Mouse (Mus musculus): Measurements from ENCODE around the gene 4930438A08Rik. TPM values are rescaled to one million over a fixed set of nuclear protein-coding genes. Genes with fewer than 3 reads are reported as not detected.

4930438A08Rik gene
- polyA plus RNA-seq, 1 experiment: 0.28 TPM

GRCm38 (mm10) chr11:58281970-58282496, 7.4 kb downstream of the 4930438A08Rik start:
- no peak for TF ChIP-seq CTCF (IDR thresholded peaks at IDR 0.05; ENCODE audit: extremely low read depth, insufficient read length, insufficient replicate concordance, low read depth, low read length)
- TF ChIP-seq POLR2A (IDR thresholded peaks at IDR 0.05; ENCODE audit: low read depth, low read length): no peak
- Histone ChIP-seq H3K4me1 (ENCODE audit: control insufficient read depth, insufficient read depth, insufficient read length, low read length) (no peaks in the 10 kb centered on the region), H3K4me3 (ENCODE audit: low read depth, low read length) (no peak overlapping the region), H3K27me3 (ENCODE audit: control insufficient read depth, insufficient read depth, low read length) (no peaks in the 10 kb centered on the region), H3K27ac (ENCODE audit: insufficient read depth, low read depth, low read length) (no peak overlapping the region), H3K36me3 (ENCODE audit: control insufficient read depth, insufficient read depth, low read length) (no peaks in the 10 kb centered on the region)
- WGBS: 80% methylated on average over 13 of the region's 13 CpGs

- no peak overlapping the region for H3K4me3 ChIP-seq (ENCODE audit: low read depth, low read length)
- H3K27me3 ChIP-seq (ENCODE audit: control insufficient read depth, insufficient read depth, low read length): peaks cover 3% of the 10 kb centered on the region; the same call in 1 of the 2 replicates
- TF ChIP-seq POLR2A (IDR thresholded peaks at IDR 0.05; ENCODE audit: low read depth, low read length) (no peak), CTCF (IDR thresholded peaks at IDR 0.05; ENCODE audit: extremely low read depth, insufficient read length, insufficient replicate concordance, low read depth, low read length) (no peak)
- 70% methylated on average over 5 of the region's 5 CpGs for WGBS
- H3K27ac ChIP-seq (ENCODE audit: insufficient read depth, low read depth, low read length): no peak overlapping the region
- H3K36me3 ChIP-seq (ENCODE audit: control insufficient read depth, insufficient read depth, low read length): no peaks in the 10 kb centered on the region
- no peaks in the 10 kb centered on the region for H3K4me1 ChIP-seq (ENCODE audit: control insufficient read depth, insufficient read depth, insufficient read length, low read length)
These were observed 7.9 kb downstream of the 4930438A08Rik start for GRCm38 (mm10) chr11:58282518-58282917.

GRCm38 (mm10) chr11:58289992-58290682, 15.5 kb downstream of the 4930438A08Rik start:
- Histone ChIP-seq H3K27me3 (ENCODE audit: control insufficient read depth, insufficient read depth, low read length) (peaks cover 4% of the 10 kb centered on the region; the same call in 1 of the 2 replicates), H3K4me3 (ENCODE audit: low read depth, low read length) (no peak overlapping the region), H3K36me3 (ENCODE audit: control insufficient read depth, insufficient read depth, low read length) (no peaks in the 10 kb centered on the region), H3K4me1 (ENCODE audit: control insufficient read depth, insufficient read depth, insufficient read length, low read length) (no peaks in the 10 kb centered on the region), H3K27ac (ENCODE audit: insufficient read depth, low read depth, low read length) (no peak overlapping the region)
- 60% methylated on average over 9 of the region's 9 CpGs for WGBS
- no peak for TF ChIP-seq CTCF (IDR thresholded peaks at IDR 0.05; ENCODE audit: extremely low read depth, insufficient read length, insufficient replicate concordance, low read depth, low read length)
- no peak for TF ChIP-seq POLR2A (IDR thresholded peaks at IDR 0.05; ENCODE audit: low read depth, low read length)

GRCm38 (mm10) chr11:58290812-58291211, 16.2 kb downstream of the 4930438A08Rik start:
- WGBS: 82% methylated on average over 4 of the region's 4 CpGs
- TF ChIP-seq POLR2A (IDR thresholded peaks at IDR 0.05; ENCODE audit: low read depth, low read length) (no peak), CTCF (IDR thresholded peaks at IDR 0.05; ENCODE audit: extremely low read depth, insufficient read length, insufficient replicate concordance, low read depth, low read length) (no peak)

GRCm38 (mm10) chr11:58292791-58293190, 18.2 kb downstream of the 4930438A08Rik start:
- Histone ChIP-seq H3K27me3 (ENCODE audit: control insufficient read depth, insufficient read depth, low read length) (no peaks in the 10 kb centered on the region), H3K4me1 (ENCODE audit: control insufficient read depth, insufficient read depth, insufficient read length, low read length) (no peaks in the 10 kb centered on the region), H3K27ac (ENCODE audit: insufficient read depth, low read depth, low read length) (no peak overlapping the region), H3K4me3 (ENCODE audit: low read depth, low read length) (no peak overlapping the region), H3K36me3 (ENCODE audit: control insufficient read depth, insufficient read depth, low read length) (no peaks in the 10 kb centered on the region)
- TF ChIP-seq CTCF (IDR thresholded peaks at IDR 0.05; ENCODE audit: extremely low read depth, insufficient read length, insufficient replicate concordance, low read depth, low read length): no peak
- no peak for TF ChIP-seq POLR2A (IDR thresholded peaks at IDR 0.05; ENCODE audit: low read depth, low read length)
- 59% methylated on average over 4 of the region's 4 CpGs for WGBS

More at GRCm38 (mm10) chr11:58290812-58291211, 16.2 kb downstream of the 4930438A08Rik start:
- Histone ChIP-seq H3K4me3 (ENCODE audit: low read depth, low read length) (no peak overlapping the region), H3K27me3 (ENCODE audit: control insufficient read depth, insufficient read depth, low read length) (peaks cover 4% of the 10 kb centered on the region; the same call in 1 of the 2 replicates), H3K27ac (ENCODE audit: insufficient read depth, low read depth, low read length) (no peak overlapping the region), H3K4me1 (ENCODE audit: control insufficient read depth, insufficient read depth, insufficient read length, low read length) (no peaks in the 10 kb centered on the region), H3K36me3 (ENCODE audit: control insufficient read depth, insufficient read depth, low read length) (no peaks in the 10 kb centered on the region)

- Histone ChIP-seq H3K36me3 (ENCODE audit: control insufficient read depth, insufficient read depth, low read length) (no peaks in the 10 kb centered on the region), H3K27ac (ENCODE audit: insufficient read depth, low read depth, low read length) (no peak overlapping the region), H3K4me3 (ENCODE audit: low read depth, low read length) (no peak overlapping the region), H3K27me3 (ENCODE audit: control insufficient read depth, insufficient read depth, low read length) (no peaks in the 10 kb centered on the region), H3K4me1 (ENCODE audit: control insufficient read depth, insufficient read depth, insufficient read length, low read length) (no peaks in the 10 kb centered on the region)
- TF ChIP-seq CTCF (IDR thresholded peaks at IDR 0.05; ENCODE audit: extremely low read depth, insufficient read length, insufficient replicate concordance, low read depth, low read length): no peak
- WGBS: 87% methylated on average over 6 of the region's 6 CpGs
These were observed 22.8 kb downstream of the 4930438A08Rik start for GRCm38 (mm10) chr11:58297396-58297795.

- Histone ChIP-seq H3K27me3 (ENCODE audit: control insufficient read depth, insufficient read depth, low read length) (no peaks in the 10 kb centered on the region), H3K36me3 (ENCODE audit: control insufficient read depth, insufficient read depth, low read length) (no peaks in the 10 kb centered on the region), H3K27ac (ENCODE audit: insufficient read depth, low read depth, low read length) (no peak overlapping the region), H3K4me1 (ENCODE audit: control insufficient read depth, insufficient read depth, insufficient read length, low read length) (no peaks in the 10 kb centered on the region), H3K4me3 (ENCODE audit: low read depth, low read length) (peak overlapping the region; percentile 27; the same call in 1 of the 2 replicates)
- TF ChIP-seq POLR2A (IDR thresholded peaks at IDR 0.05; ENCODE audit: low read depth, low read length) (no peak), CTCF (IDR thresholded peaks at IDR 0.05; ENCODE audit: extremely low read depth, insufficient read length, insufficient replicate concordance, low read depth, low read length) (peak; percentile 92; the same call in 1 of the 2 replicates)
- WGBS: 16% methylated on average over 13 of the region's 13 CpGs
These were observed 26.5 kb downstream of the 4930438A08Rik start for GRCm38 (mm10) chr11:58301057-58301456.
